Mouse (Mus musculus) heart, embryonic 15.5 days (tissue): ENCODE measurements around the gene Tipin. TPM values are rescaled to one million over a fixed set of nuclear protein-coding genes. Genes with fewer than 3 reads are reported as not detected.
A peak's percentile ranks its signal among the peaks of the same experiment; 100 is the strongest.
"Not testable (repeated sequence)": the region's sequence is repeated elsewhere in the genome, so short reads cannot be mapped to it uniquely, and the experiment has no call there.

ENCODE experiments used
- ATAC-seq: fragments of 200-750 bp; cut with Nextera tagmentation; replicated peaks from 2 replicates; pipeline ENCODE4 v1.8.0; 2017; ENCODE audit warnings: low read depth, moderate TSS enrichment; ENCODE audit not compliant: insufficient number of reproducible peaks, insufficient read depth, low FRiP score
- H3K27ac ChIP-seq: fragments of 300-500 bp; sonication (generic); 2 replicates; pipeline ENCODE4 v1.5.1; 2015; ENCODE audit warnings: mild to moderate bottlenecking, inconsistent platforms
- H3K27me3 ChIP-seq: fragments of 300-500 bp; sonication (generic); 2 replicates; pipeline ENCODE4 v1.6.1; 2015; ENCODE audit warnings: inconsistent platforms
- H3K36me3 ChIP-seq: fragments of 300-500 bp; sonication (generic); 2 replicates; pipeline ENCODE4 v1.6.1; 2015; ENCODE audit warnings: mild to moderate bottlenecking, inconsistent platforms
- H3K4me1 ChIP-seq: fragments of 300-500 bp; sonication (generic); replicated peaks from 2 replicates; pipeline ENCODE4 v1.6.1; 2015; ENCODE audit warnings: inconsistent platforms
- H3K4me2 ChIP-seq: fragments of 300-500 bp; sonication (generic); 2 replicates; pipeline ENCODE4 v1.6.1; 2015; ENCODE audit warnings: inconsistent platforms, mild to moderate bottlenecking, moderate library complexity
- H3K4me3 ChIP-seq: fragments of 300-500 bp; sonication (generic); 2 replicates; pipeline ENCODE4 v1.5.1; 2015; ENCODE audit warnings: mild to moderate bottlenecking, inconsistent platforms
- H3K9ac ChIP-seq: fragments of 300-500 bp; sonication (generic); 2 replicates; pipeline ENCODE4 v1.6.1; 2015; ENCODE audit warnings: mild to moderate bottlenecking, inconsistent platforms
- H3K9me3 ChIP-seq: fragments of 300-500 bp; sonication (generic); replicated peaks from 2 replicates; pipeline ENCODE4 v1.6.1; 2016; ENCODE audit warnings: inconsistent platforms
- WGBS: fragments of 180-500 bp; shearing (Covaris S2); methylation state at CpG from one replicate; pipeline ENCODE4 v1.1.7; 2015; ENCODE audit warnings: mixed read lengths; 5-methylcytosine and 5-hydroxymethylcytosine counted together
- polyA plus RNA-seq: library from polyadenylated mRNA; unstranded; fragments of >200 nt; fragmentation: Nextera tagmentation; extraction: Ambion mirVana; gene quantifications from 2 replicates; pipeline ENCODE4 v1.2.1, GENCODE M21; 2015

The Tipin gene
- polyA plus RNA-seq, 1 experiment from 2014 or later = 98.0 TPM

GRCm38 (mm10) chr9:64273757-64274156 lies 7.6 kb upstream of the Tipin start:
- ATAC-seq = no peak
- Histone ChIP-seq H3K27ac (no peak overlapping the region), H3K4me3 (no peak overlapping the region), H3K4me1 (no peaks in the 10 kb centered on the region), H3K9me3 (no peaks in the 10 kb centered on the region), H3K9ac (no peak overlapping the region), H3K27me3 (no peaks in the 10 kb centered on the region), H3K36me3 (no peaks in the 10 kb centered on the region), H3K4me2 (no peak overlapping the region)
- 66% methylated on average over 4 of the region's 4 CpGs for WGBS

GRCm38 (mm10) chr9:64274291-64274690 lies 7.1 kb upstream of the Tipin start:
- H3K4me3 ChIP-seq = no peak overlapping the region
- H3K27ac ChIP-seq = no peak overlapping the region
- WGBS = 72% methylated on average over 4 of the region's 4 CpGs
- no peaks in the 10 kb centered on the region for H3K9me3 ChIP-seq
- no peak for ATAC-seq
- H3K4me2 ChIP-seq = no peak overlapping the region
- no peaks in the 10 kb centered on the region for H3K27me3 ChIP-seq
- no peak overlapping the region for H3K9ac ChIP-seq
- no peaks in the 10 kb centered on the region for H3K36me3 ChIP-seq
- no peaks in the 10 kb centered on the region for H3K4me1 ChIP-seq

GRCm38 (mm10) chr9:64274919-64275318 lies 6.5 kb upstream of the Tipin start:
- no peak overlapping the region for H3K4me2 ChIP-seq
- H3K4me3 ChIP-seq = no peak overlapping the region
- no peak overlapping the region for H3K9ac ChIP-seq
- WGBS = 65% methylated on average over 1 of the region's 1 CpGs
- no peaks in the 10 kb centered on the region for H3K9me3 ChIP-seq
- H3K27ac ChIP-seq = no peak overlapping the region
- ATAC-seq = no peak
- no peaks in the 10 kb centered on the region for H3K4me1 ChIP-seq
- H3K36me3 ChIP-seq = no peaks in the 10 kb centered on the region
- H3K27me3 ChIP-seq = no peaks in the 10 kb centered on the region

- Histone ChIP-seq H3K4me1 (peaks cover 9% of the 10 kb centered on the region), H3K4me2 (no peak overlapping the region), H3K4me3 (no peak overlapping the region), H3K27ac (no peak overlapping the region), H3K9me3 (no peaks in the 10 kb centered on the region), H3K36me3 (no peaks in the 10 kb centered on the region), H3K27me3 (no peaks in the 10 kb centered on the region), H3K9ac (no peak overlapping the region)
- WGBS = 63% methylated on average over 8 of the region's 8 CpGs
- ATAC-seq = no peak
Observed at GRCm38 (mm10) chr9:64277706-64278105, 3.7 kb upstream of the Tipin start.

GRCm38 (mm10) chr9:64278665-64279310 lies 2.6 kb upstream of the Tipin start:
- no peak overlapping the region for H3K4me2 ChIP-seq
- 90% methylated on average over 6 of the region's 6 CpGs for WGBS
- peaks cover 10% of the 10 kb centered on the region for H3K4me1 ChIP-seq
- H3K27me3 ChIP-seq = no peaks in the 10 kb centered on the region
- no peaks in the 10 kb centered on the region for H3K36me3 ChIP-seq
- no peak overlapping the region for H3K4me3 ChIP-seq
- no peak overlapping the region for H3K27ac ChIP-seq
- no peak for ATAC-seq
- no peaks in the 10 kb centered on the region for H3K9me3 ChIP-seq
- H3K9ac ChIP-seq = no peak overlapping the region

GRCm38 (mm10) chr9:64281781-64282178 lies 399 bp downstream of the Tipin start:
- peak overlapping the region; percentile 87 for H3K4me3 ChIP-seq
- H3K9ac ChIP-seq = peak overlapping the region; percentile 92
- peak overlapping the region; percentile 91 for H3K27ac ChIP-seq
- no peaks in the 10 kb centered on the region for H3K36me3 ChIP-seq
- H3K4me2 ChIP-seq = peak overlapping the region; percentile 78
- no peaks in the 10 kb centered on the region for H3K27me3 ChIP-seq
- no peaks in the 10 kb centered on the region for H3K9me3 ChIP-seq
- peaks cover 10% of the 10 kb centered on the region for H3K4me1 ChIP-seq
- WGBS = 0% methylated on average over 24 of the region's 24 CpGs
- peak; percentile 86 for ATAC-seq

- H3K27ac ChIP-seq = no peak overlapping the region; the same call in 1 of the 2 replicates
- WGBS = 42% methylated on average over 5 of the region's 5 CpGs
- no peaks in the 10 kb centered on the region for H3K36me3 ChIP-seq
- peak overlapping the region; percentile 87 for H3K4me3 ChIP-seq
- H3K9ac ChIP-seq = peak overlapping the region; percentile 92
- no peak for ATAC-seq
- no peaks in the 10 kb centered on the region for H3K9me3 ChIP-seq
- peak overlapping the region; percentile 78 for H3K4me2 ChIP-seq
- H3K4me1 ChIP-seq = peaks cover 10% of the 10 kb centered on the region
- no peaks in the 10 kb centered on the region for H3K27me3 ChIP-seq
Observed at GRCm38 (mm10) chr9:64282404-64282987, 1.1 kb downstream of the Tipin start.

- H3K27me3 ChIP-seq, H3K27ac ChIP-seq, ATAC-seq, H3K4me2 ChIP-seq, H3K9ac ChIP-seq, H3K4me3 ChIP-seq, H3K9me3 ChIP-seq, H3K4me1 ChIP-seq: not testable (repeated sequence)
- 92% methylated on average over 4 of the region's 4 CpGs for WGBS
- H3K36me3 ChIP-seq = peaks cover 65% of the 10 kb centered on the region
Observed at GRCm38 (mm10) chr9:64303086-64303485, 21.7 kb downstream of the Tipin start.

GRCm38 (mm10) chr9:64306476-64307312 lies 25.3 kb downstream of the Tipin start:
- Histone ChIP-seq H3K4me1 (no peaks in the 10 kb centered on the region), H3K36me3 (peaks cover 60% of the 10 kb centered on the region), H3K4me3 (no peak overlapping the region), H3K9me3 (no peaks in the 10 kb centered on the region), H3K27ac (no peak overlapping the region), H3K27me3 (no peaks in the 10 kb centered on the region), H3K9ac (no peak overlapping the region), H3K4me2 (no peak overlapping the region)
- ATAC-seq = no peak
- 79% methylated on average over 6 of the region's 6 CpGs for WGBS

GRCm38 (mm10) chr9:64310996-64311785 lies 29.8 kb downstream of the Tipin start:
- WGBS = 73% methylated on average over 16 of the region's 16 CpGs
- Histone ChIP-seq H3K27ac (no peak overlapping the region), H3K27me3 (no peaks in the 10 kb centered on the region), H3K36me3 (peaks cover 41% of the 10 kb centered on the region), H3K4me1 (no peaks in the 10 kb centered on the region), H3K4me3 (no peak overlapping the region), H3K9ac (no peak overlapping the region), H3K9me3 (no peaks in the 10 kb centered on the region), H3K4me2 (no peak overlapping the region)
- ATAC-seq = no peak

GRCm38 (mm10) chr9:64312128-64312527 lies 30.7 kb downstream of the Tipin start:
- H3K4me2 ChIP-seq = no peak overlapping the region
- peaks cover 43% of the 10 kb centered on the region for H3K36me3 ChIP-seq
- H3K9ac ChIP-seq = no peak overlapping the region
- no peak overlapping the region for H3K4me3 ChIP-seq
- 46% methylated on average over 1 of the region's 1 CpGs for WGBS
- no peaks in the 10 kb centered on the region for H3K9me3 ChIP-seq
- H3K27me3 ChIP-seq = no peaks in the 10 kb centered on the region
- no peaks in the 10 kb centered on the region for H3K4me1 ChIP-seq
- H3K27ac ChIP-seq = no peak overlapping the region
- no peak for ATAC-seq
